Mouse (Mus musculus) neural tube, embryonic 14.5 days (tissue): ENCODE measurements at regions not wholly inside any gene's neighbourhood (a gene's known extent, or its start where the extent isn't known, plus 50 kb on each side); places are given as distances from the start of the nearest gene placed in this dataset.
"Not testable (repeated sequence)": the region's sequence is repeated elsewhere in the genome, so short reads cannot be mapped to it uniquely, and the experiment has no call there.

Experiments used
- ATAC-seq: fragments of 200-750 bp; cut with Nextera tagmentation; 2 replicates; pipeline ENCODE4 v1.8.0; 2017; ENCODE audit warnings: low read depth, mild to moderate bottlenecking, moderate TSS enrichment, moderate library complexity
- H3K27ac ChIP-seq: fragments of 300-500 bp; sonication (generic); 2 replicates; pipeline ENCODE4 v1.5.1; 2014; ENCODE audit warnings: low read depth, mild to moderate bottlenecking, control low read depth, low read length, moderate library complexity, mixed read lengths
- H3K27me3 ChIP-seq: fragments of 300-500 bp; sonication (generic); 2 replicates; pipeline ENCODE4 v1.6.1; 2014; ENCODE audit warnings: low read length; ENCODE audit not compliant: control insufficient read depth, insufficient read depth
- H3K36me3 ChIP-seq: fragments of 300-500 bp; sonication (generic); 2 replicates; pipeline ENCODE4 v1.6.1; 2014; ENCODE audit warnings: low read length, mixed read lengths; ENCODE audit not compliant: control insufficient read depth, insufficient read depth
- H3K4me1 ChIP-seq: fragments of 300-500 bp; sonication (generic); 2 replicates; pipeline ENCODE4 v1.6.1; 2014; ENCODE audit warnings: low read length; ENCODE audit not compliant: control insufficient read depth, insufficient read depth
- H3K4me2 ChIP-seq: fragments of 300-500 bp; sonication (generic); 2 replicates; pipeline ENCODE4 v1.6.1; 2014; ENCODE audit warnings: mild to moderate bottlenecking, low read depth, low read length, control low read depth
- H3K4me3 ChIP-seq: fragments of 300-500 bp; sonication (generic); 2 replicates; pipeline ENCODE4 v1.5.1; 2014; ENCODE audit warnings: low read depth, low read length, control low read depth, mixed read lengths
- H3K9ac ChIP-seq: fragments of 300-500 bp; sonication (generic); replicated peaks from 2 replicates; pipeline ENCODE4 v1.6.1; 2014; ENCODE audit warnings: low read depth, mild to moderate bottlenecking, control low read depth, low read length, mixed read lengths
- H3K9me3 ChIP-seq: fragments of 300-500 bp; sonication (generic); 2 replicates; pipeline ENCODE4 v1.6.1; 2016; ENCODE audit warnings: low read length; ENCODE audit not compliant: control insufficient read depth
- WGBS: fragments of 180-500 bp; shearing (Covaris S2); extraction: QIAGEN DNeasy Blood & Tissue Kit; methylation state at CpG from one replicate; pipeline ENCODE4 v1.1.7; 2014; 5-methylcytosine and 5-hydroxymethylcytosine counted together

DNA sequence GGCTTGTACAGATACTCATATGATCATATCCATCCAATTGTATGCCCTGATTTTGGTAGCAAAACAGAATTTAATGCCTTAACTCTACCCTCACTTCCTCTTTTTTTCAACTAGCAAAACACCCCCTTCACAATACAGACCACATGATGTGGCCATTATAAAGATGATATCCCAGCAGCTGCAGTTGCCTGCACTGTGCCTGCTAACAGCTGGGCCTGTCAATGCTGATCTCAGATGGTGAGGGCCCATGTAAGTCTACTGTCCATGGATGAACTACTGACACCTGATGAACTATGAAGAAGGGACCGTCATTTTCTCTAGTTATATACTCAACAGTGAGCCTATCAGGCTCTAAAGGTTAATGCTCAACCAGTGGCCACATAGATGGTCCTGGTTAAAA, 191.8 kb upstream of the Fmr1 start:
- 96% methylated on average over 1 of the region's 1 CpGs for WGBS
- Histone ChIP-seq H3K36me3 (no peaks in the 10 kb centered on the region), H3K4me2 (no peak overlapping the region), H3K4me1 (no peaks in the 10 kb centered on the region), H3K27ac (no peak overlapping the region), H3K9ac (no peak overlapping the region), H3K27me3 (no peaks in the 10 kb centered on the region), H3K4me3 (no peak overlapping the region), H3K9me3 (no peaks in the 10 kb centered on the region)
- no peak for ATAC-seq

DNA sequence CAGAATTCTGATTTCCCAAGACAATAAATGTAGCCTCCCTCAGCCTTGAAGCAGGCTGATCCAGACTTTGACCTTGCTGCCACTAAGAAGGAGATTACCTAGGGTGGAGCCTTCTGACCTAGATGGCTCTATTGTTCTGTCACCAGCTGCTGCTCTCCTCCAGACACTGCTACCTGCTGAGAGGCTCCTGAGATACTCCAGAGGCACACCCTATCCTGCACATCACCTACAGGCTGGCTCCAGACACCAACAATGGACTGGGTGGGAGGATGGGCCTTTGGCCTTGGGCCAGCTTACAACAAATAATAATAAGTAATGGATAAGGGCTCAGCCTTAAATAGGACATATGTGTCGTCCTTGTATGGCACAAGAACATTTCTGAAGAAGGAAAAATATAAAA, 186.3 kb upstream of the Fmr1 start:
- WGBS = 61% methylated on average over 1 of the region's 1 CpGs
- H3K4me1 ChIP-seq, H3K27me3 ChIP-seq, H3K4me2 ChIP-seq, H3K36me3 ChIP-seq, H3K27ac ChIP-seq, ATAC-seq, H3K4me3 ChIP-seq, H3K9me3 ChIP-seq, H3K9ac ChIP-seq: not testable (repeated sequence)

DNA sequence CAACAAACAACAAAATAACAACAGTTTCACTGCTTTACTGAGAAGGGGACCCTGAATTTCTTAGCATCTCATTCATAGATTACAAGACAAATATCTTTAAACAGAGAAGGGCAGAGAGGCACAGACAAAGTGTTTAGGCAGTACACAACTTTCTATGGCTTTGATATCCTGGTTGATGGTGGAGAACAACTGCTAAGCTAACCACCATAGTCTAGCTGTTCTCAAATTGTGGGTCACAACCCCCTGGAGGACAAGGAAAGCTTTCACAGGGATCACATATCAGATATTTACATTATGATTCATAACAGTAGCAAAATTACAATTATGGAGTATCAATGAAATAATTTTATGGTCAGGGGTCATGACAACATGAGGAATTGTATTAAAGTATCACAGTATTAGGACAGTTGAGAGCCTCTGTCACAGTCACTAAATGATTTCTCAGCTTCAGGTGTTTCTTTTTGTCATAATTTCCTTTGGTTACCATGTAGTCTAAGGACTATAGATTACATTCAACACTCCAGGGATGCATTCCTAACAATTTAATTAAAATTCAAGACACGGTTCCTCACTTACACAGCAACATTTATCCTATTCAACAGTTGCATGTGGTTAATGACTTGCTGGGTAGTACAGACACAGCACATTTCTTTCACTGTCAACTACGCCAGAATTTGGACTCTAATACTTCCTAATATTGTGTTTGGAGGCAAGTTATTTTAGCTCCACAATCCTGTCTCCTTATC, 183.8 kb upstream of the Fmr1 start:
- Histone ChIP-seq H3K27me3 (no peaks in the 10 kb centered on the region), H3K4me1 (no peaks in the 10 kb centered on the region), H3K4me3 (no peak overlapping the region), H3K4me2 (no peak overlapping the region), H3K27ac (no peak overlapping the region), H3K36me3 (no peaks in the 10 kb centered on the region), H3K9ac (no peak overlapping the region), H3K9me3 (no peaks in the 10 kb centered on the region)
- 45% methylated on average over 2 of the region's 2 CpGs for WGBS
- ATAC-seq = no peak; the same call in 1 of the 2 replicates

DNA sequence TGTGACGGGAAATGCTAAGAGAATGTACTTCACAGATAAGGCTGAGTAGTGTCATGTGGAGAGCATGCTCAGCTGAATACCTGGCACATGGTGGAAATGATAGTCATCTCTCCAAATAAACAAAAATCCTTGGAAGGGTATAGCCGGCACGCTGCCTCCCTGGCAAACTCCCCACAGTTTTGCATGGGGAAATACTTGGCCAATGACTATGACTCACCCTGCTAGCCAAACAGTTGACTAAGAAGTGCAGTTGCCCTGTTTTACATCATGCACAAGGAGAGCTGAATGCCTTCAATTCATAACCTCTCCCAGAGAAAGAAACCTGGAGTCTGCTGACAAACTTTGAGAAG, 183.2 kb upstream of the Fmr1 start:
- no peak for ATAC-seq
- Histone ChIP-seq H3K27ac (no peak overlapping the region), H3K4me3 (no peak overlapping the region), H3K4me1 (no peaks in the 10 kb centered on the region), H3K27me3 (no peaks in the 10 kb centered on the region), H3K9me3 (no peaks in the 10 kb centered on the region), H3K36me3 (no peaks in the 10 kb centered on the region), H3K4me2 (no peak overlapping the region), H3K9ac (no peak overlapping the region)
- 75% methylated on average over 3 of the region's 3 CpGs for WGBS

DNA sequence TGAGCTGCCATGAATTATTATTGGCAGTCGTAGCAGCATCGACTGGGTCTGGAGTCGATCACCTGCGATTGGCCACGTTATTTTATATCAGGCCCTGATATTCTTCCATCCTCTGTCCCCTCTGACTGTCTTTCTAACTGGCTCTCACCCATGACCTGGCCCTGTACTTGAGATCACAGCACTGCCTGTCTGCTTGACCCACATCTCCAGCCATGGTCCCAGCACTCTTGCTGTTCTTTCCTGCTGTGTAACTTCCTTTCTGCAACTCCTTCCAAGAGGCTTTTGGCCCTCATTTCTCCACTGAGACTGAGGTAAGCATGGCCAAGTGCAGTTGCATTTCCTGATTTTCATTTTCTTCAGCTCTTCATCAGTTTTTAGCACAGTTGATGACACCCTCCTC, 182.6 kb upstream of the Fmr1 start:
- no peak for ATAC-seq
- WGBS = 81% methylated on average over 5 of the region's 5 CpGs
- H3K36me3 ChIP-seq = no peaks in the 10 kb centered on the region
- no peak overlapping the region for H3K4me3 ChIP-seq
- H3K9ac ChIP-seq = no peak overlapping the region
- no peaks in the 10 kb centered on the region for H3K9me3 ChIP-seq
- H3K4me2 ChIP-seq = no peak overlapping the region
- no peak overlapping the region for H3K27ac ChIP-seq
- H3K4me1 ChIP-seq = no peaks in the 10 kb centered on the region
- no peaks in the 10 kb centered on the region for H3K27me3 ChIP-seq

DNA sequence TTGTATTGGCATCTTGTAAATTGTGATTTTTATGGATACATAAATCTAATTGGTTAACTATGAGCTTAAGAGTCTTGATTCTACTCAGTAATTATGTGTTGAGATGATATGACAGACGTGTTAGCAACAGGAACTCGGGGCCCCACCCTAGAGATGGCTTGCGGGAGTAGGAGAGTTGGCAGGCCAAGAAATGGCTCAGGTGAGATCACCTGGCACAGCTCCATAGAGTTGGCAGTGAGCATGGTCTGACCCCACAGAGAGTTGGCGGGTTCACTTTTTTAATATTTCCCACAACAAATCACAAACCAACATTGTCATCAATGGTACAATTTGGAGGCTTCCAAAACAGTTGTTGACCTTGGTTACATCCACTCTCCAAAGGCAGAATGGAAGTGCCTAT, 180.5 kb upstream of the Fmr1 start:
- no peak for ATAC-seq
- Histone ChIP-seq H3K4me2 (no peak overlapping the region), H3K27ac (no peak overlapping the region), H3K4me3 (no peak overlapping the region), H3K9me3 (no peaks in the 10 kb centered on the region), H3K4me1 (no peaks in the 10 kb centered on the region), H3K27me3 (no peaks in the 10 kb centered on the region), H3K9ac (no peak overlapping the region), H3K36me3 (no peaks in the 10 kb centered on the region)
- 94% methylated on average over 4 of the region's 4 CpGs for WGBS

DNA sequence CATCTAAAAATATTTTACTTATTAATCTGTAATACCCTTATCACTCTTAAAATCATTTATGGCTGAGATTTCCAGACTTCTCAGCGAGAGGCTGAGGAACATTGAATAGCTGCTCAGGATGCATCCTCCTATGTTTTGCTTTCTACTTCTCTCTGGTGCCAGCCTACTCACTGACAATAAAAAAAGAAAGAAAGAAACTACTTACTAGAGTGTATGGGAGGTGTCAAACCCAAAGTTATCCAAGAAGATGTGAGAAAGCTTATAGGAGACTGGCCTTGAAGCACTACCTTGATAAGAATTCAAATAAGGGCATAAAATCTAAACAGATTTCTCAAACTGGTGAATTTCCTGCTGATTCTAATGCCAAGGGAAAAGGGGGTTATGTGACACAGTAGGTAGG, 175.4 kb upstream of the Fmr1 start:
- Histone ChIP-seq H3K9me3 (no peaks in the 10 kb centered on the region), H3K4me3 (no peak overlapping the region), H3K4me1 (no peaks in the 10 kb centered on the region), H3K27me3 (no peaks in the 10 kb centered on the region), H3K9ac (no peak overlapping the region), H3K27ac (no peak overlapping the region), H3K4me2 (no peak overlapping the region), H3K36me3 (no peaks in the 10 kb centered on the region)
- 88% methylated on average over 1 of the region's 1 CpGs for WGBS
- no peak for ATAC-seq

DNA sequence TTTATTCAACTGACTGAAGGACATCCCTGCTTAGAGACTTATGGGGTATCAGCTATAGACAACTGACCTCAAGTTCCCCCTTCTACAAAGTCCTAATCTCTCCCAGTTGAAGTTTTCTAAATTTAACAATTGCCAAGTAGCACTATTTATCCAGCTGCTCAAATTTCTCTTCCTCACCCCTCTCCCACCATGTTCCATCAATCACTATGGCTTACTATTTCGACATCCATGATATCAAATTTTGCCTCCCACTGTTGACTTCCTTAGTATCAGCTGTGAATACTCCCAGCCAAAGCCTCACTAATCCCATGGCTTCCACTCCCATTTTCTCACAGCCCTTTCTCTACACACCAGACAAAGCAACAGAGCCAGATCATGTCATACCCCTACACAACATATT, 170.7 kb upstream of the Fmr1 start:
- Histone ChIP-seq H3K4me1 (no peaks in the 10 kb centered on the region), H3K9me3 (no peaks in the 10 kb centered on the region), H3K27ac (no peak overlapping the region), H3K4me3 (no peak overlapping the region), H3K9ac (no peak overlapping the region), H3K4me2 (no peak overlapping the region), H3K36me3 (no peaks in the 10 kb centered on the region), H3K27me3 (no peaks in the 10 kb centered on the region)
- ATAC-seq = no peak
- WGBS = 80% methylated on average over 1 of the region's 1 CpGs

DNA sequence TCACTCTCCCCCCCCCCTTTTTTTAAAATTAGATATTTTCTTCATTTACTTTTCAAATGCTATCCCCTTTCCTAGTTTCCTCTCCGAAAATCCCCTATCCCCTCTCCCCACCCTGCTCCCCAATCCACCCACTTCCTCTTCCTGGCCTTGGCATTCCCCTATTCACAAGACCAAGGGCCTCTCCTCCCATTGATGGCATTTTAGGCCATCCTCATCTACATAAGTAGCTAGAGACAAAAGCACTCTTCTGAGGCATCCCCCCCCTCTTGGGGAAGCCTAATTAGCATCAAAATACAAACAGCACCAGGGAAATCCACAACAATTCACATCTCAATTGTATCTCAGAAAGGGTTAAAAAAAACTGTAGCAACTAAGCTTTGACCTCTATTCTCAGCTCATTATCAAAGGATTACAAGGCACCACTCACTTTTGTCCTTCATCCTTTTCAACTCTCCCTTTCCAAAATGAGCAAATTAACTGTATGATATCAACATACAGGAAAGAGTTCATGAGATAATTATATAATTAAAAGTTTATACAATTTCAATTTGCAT, 166.1 kb upstream of the Fmr1 start:
- H3K9me3 ChIP-seq = no peaks in the 10 kb centered on the region
- ATAC-seq = no peak
- whole genome bisulfite sequencing = 43% methylated on average over 1 of the region's 1 CpGs

More for the DNA sequence above, 166.1 kb upstream of the Fmr1 start:
- H3K4me3 ChIP-seq = no peak overlapping the region
- no peaks in the 10 kb centered on the region for H3K36me3 ChIP-seq
- H3K27ac ChIP-seq = no peak overlapping the region
- no peaks in the 10 kb centered on the region for H3K4me1 ChIP-seq
- no peaks in the 10 kb centered on the region for H3K27me3 ChIP-seq
- no peak overlapping the region for H3K4me2 ChIP-seq
- no peak overlapping the region for H3K9ac ChIP-seq
